Mouse (Mus musculus): ENCODE measurements around the gene Rhbdf1. TPM values are rescaled to one million over a fixed set of nuclear protein-coding genes. Genes with fewer than 3 reads are reported as not detected.

Gene Rhbdf1
- 5.6 and 6.2 TPM in 2 replicates for polyA plus RNA-seq (2015; fragmentation: Nextera tagmentation; extraction: Ambion mirVana)

GRCm38 (mm10) chr11:32221951-32222409, at the start of gene Rhbdf1:
Rhbdf1 (minus strand) TSS chr11:32222300.
- peak within 1 kb of the TSS; percentile 34 for H3K27ac ChIP-seq
- H3K9me3 ChIP-seq (replicated peaks) = no peaks in the 10 kb centered on the region
- H3K36me3 ChIP-seq = no peaks in the 10 kb centered on the region
- H3K4me1 ChIP-seq (replicated peaks) = peaks cover 82% of the 10 kb centered on the region
- DNase-seq (no peak), ATAC-seq (ENCODE audit: low read depth) (no peak)
- H3K9ac ChIP-seq = peak within 1 kb of the TSS; percentile 73
- peaks cover 83% of the 10 kb centered on the region for H3K27me3 ChIP-seq
- H3K4me2 ChIP-seq = peak within 1 kb of the TSS; percentile 76
- peak within 1 kb of the TSS; percentile 65 for H3K4me3 ChIP-seq (replicated peaks)
- WGBS (ENCODE audit: insufficient replicate concordance) = under 1% methylated on average over 70 of the region's 72 CpGs

GRCm38 (mm10) chr11:32271178-32271577, 49.1 kb upstream of the Rhbdf1 start:
- Histone ChIP-seq H3K27me3 (peaks cover 4% of the 10 kb centered on the region), H3K27ac (peak overlapping the region; percentile 81), H3K4me3 (replicated peaks) (no peak overlapping the region), H3K4me1 (replicated peaks) (peaks cover 70% of the 10 kb centered on the region), H3K9me3 (replicated peaks) (no peaks in the 10 kb centered on the region), H3K9ac (peak overlapping the region; percentile 52), H3K36me3 (no peaks in the 10 kb centered on the region), H3K4me2 (no peak overlapping the region)
- 27% methylated on average over 4 of the region's 4 CpGs for WGBS (ENCODE audit: insufficient replicate concordance)
- DNase-seq (no peak), ATAC-seq (ENCODE audit: low read depth) (no peak)

- Histone ChIP-seq H3K27me3 (no peaks in the 10 kb centered on the region), H3K4me3 (replicated peaks) (peak overlapping the region; percentile 84), H3K4me1 (replicated peaks) (peaks cover 81% of the 10 kb centered on the region), H3K36me3 (0 out of 2 replicates have a peak, but pooled peaks cover 4% of the 10 kb centered on the region), H3K9me3 (replicated peaks) (no peaks in the 10 kb centered on the region), H3K27ac (peak overlapping the region; percentile 97), H3K4me2 (peak overlapping the region; percentile 81), H3K9ac (peak overlapping the region; percentile 97)
- WGBS (ENCODE audit: insufficient replicate concordance) = 19% methylated on average over 5 of the region's 5 CpGs
- peak; percentile 85 for DNase-seq
- ATAC-seq (ENCODE audit: low read depth) = peak; percentile 90
Observed at GRCm38 (mm10) chr11:32268952-32269351, 46.9 kb upstream of the Rhbdf1 start.

GRCm38 (mm10) chr11:32267964-32268363, 45.9 kb upstream of the Rhbdf1 start:
- Histone ChIP-seq H3K27ac (peak overlapping the region; percentile 97), H3K4me3 (replicated peaks) (peak overlapping the region; percentile 84), H3K9ac (peak overlapping the region; percentile 97), H3K27me3 (no peaks in the 10 kb centered on the region), H3K4me1 (replicated peaks) (peaks cover 87% of the 10 kb centered on the region), H3K36me3 (0 out of 2 replicates have a peak, but pooled peaks cover 4% of the 10 kb centered on the region), H3K9me3 (replicated peaks) (no peaks in the 10 kb centered on the region), H3K4me2 (peak overlapping the region; percentile 81)
- ATAC-seq (ENCODE audit: low read depth) = no peak
- DNase-seq = no peak
- WGBS (ENCODE audit: insufficient replicate concordance) = 20% methylated on average over 5 of the region's 5 CpGs

- peak; percentile 77 for ATAC-seq (ENCODE audit: low read depth)
- peaks cover 88% of the 10 kb centered on the region for H3K4me1 ChIP-seq (replicated peaks)
- WGBS (ENCODE audit: insufficient replicate concordance) = under 1% methylated on average over 54 of the region's 54 CpGs
Observed at GRCm38 (mm10) chr11:32267188-32267884, 45.2 kb upstream of the Rhbdf1 start, which contains the start of gene Nprl3. Nprl3 (minus strand) TSS chr11:32267707.

GRCm38 (mm10) chr11:32266776-32267175, 44.7 kb upstream of the Rhbdf1 start:
- ATAC-seq (ENCODE audit: low read depth) = no peak

More at GRCm38 (mm10) chr11:32267188-32267884, 45.2 kb upstream of the Rhbdf1 start, which contains the start of gene Nprl3:
- Histone ChIP-seq H3K27ac (peak within 1 kb of the TSS; percentile 97), H3K9me3 (replicated peaks) (no peaks in the 10 kb centered on the region), H3K4me2 (peak within 1 kb of the TSS; percentile 81), H3K9ac (peak within 1 kb of the TSS; percentile 97), H3K36me3 (peaks cover 10% of the 10 kb centered on the region), H3K4me3 (replicated peaks) (peak within 1 kb of the TSS; percentile 84), H3K27me3 (no peaks in the 10 kb centered on the region)
- DNase-seq = peak; percentile 92

GRCm38 (mm10) chr11:32266194-32266593, 44.1 kb upstream of the Rhbdf1 start:
- no peak for DNase-seq
- peaks cover 86% of the 10 kb centered on the region for H3K4me1 ChIP-seq (replicated peaks)
- 86% methylated on average over 6 of the region's 6 CpGs for WGBS (ENCODE audit: insufficient replicate concordance)
- H3K27me3 ChIP-seq = no peaks in the 10 kb centered on the region
- H3K27ac ChIP-seq = peak overlapping the region; percentile 97
- H3K36me3 ChIP-seq = peaks cover 20% of the 10 kb centered on the region
- no peak for ATAC-seq (ENCODE audit: low read depth)
- H3K4me3 ChIP-seq (replicated peaks) = 0 out of 2 replicates have a peak overlapping the region, but pooled peaks have one; percentile 5
- no peaks in the 10 kb centered on the region for H3K9me3 ChIP-seq (replicated peaks)
- H3K9ac ChIP-seq = peak overlapping the region; percentile 75
- H3K4me2 ChIP-seq = peak overlapping the region; percentile 48

More at GRCm38 (mm10) chr11:32266776-32267175, 44.7 kb upstream of the Rhbdf1 start:
- WGBS (ENCODE audit: insufficient replicate concordance) = 24% methylated on average over 6 of the region's 6 CpGs
- Histone ChIP-seq H3K4me1 (replicated peaks) (peaks cover 88% of the 10 kb centered on the region), H3K4me2 (peak overlapping the region; percentile 81), H3K4me3 (replicated peaks) (peak overlapping the region; percentile 84), H3K27me3 (no peaks in the 10 kb centered on the region), H3K9ac (peak overlapping the region; percentile 97), H3K36me3 (peaks cover 16% of the 10 kb centered on the region), H3K9me3 (replicated peaks) (no peaks in the 10 kb centered on the region), H3K27ac (peak overlapping the region; percentile 97)
- DNase-seq = no peak

- H3K9ac ChIP-seq = peak overlapping the region; percentile 76
- peaks cover 86% of the 10 kb centered on the region for H3K4me1 ChIP-seq (replicated peaks)
- peaks cover 28% of the 10 kb centered on the region for H3K36me3 ChIP-seq
- peak overlapping the region; percentile 97 for H3K27ac ChIP-seq
- ATAC-seq (ENCODE audit: low read depth) (peak; percentile 73), DNase-seq (peak; percentile 68)
- peak overlapping the region; percentile 48 for H3K4me2 ChIP-seq
- 36% methylated on average over 3 of the region's 3 CpGs for WGBS (ENCODE audit: insufficient replicate concordance)
- H3K4me3 ChIP-seq (replicated peaks) = 0 out of 2 replicates have a peak overlapping the region, but pooled peaks have one; percentile 9
- H3K27me3 ChIP-seq = no peaks in the 10 kb centered on the region
- no peaks in the 10 kb centered on the region for H3K9me3 ChIP-seq (replicated peaks)
Observed at GRCm38 (mm10) chr11:32265117-32265738, 43.1 kb upstream of the Rhbdf1 start.

GRCm38 (mm10) chr11:32262674-32263415, 40.7 kb upstream of the Rhbdf1 start:
- ATAC-seq (ENCODE audit: low read depth) (no peak), DNase-seq (no peak)
- Histone ChIP-seq H3K27ac (peak overlapping the region; percentile 97), H3K9ac (peak overlapping the region; percentile 76), H3K4me3 (replicated peaks) (no peak overlapping the region), H3K9me3 (replicated peaks) (no peaks in the 10 kb centered on the region), H3K27me3 (no peaks in the 10 kb centered on the region), H3K4me1 (replicated peaks) (peaks cover 76% of the 10 kb centered on the region), H3K36me3 (peaks cover 36% of the 10 kb centered on the region), H3K4me2 (no peak overlapping the region)
- 73% methylated on average over 10 of the region's 10 CpGs for WGBS (ENCODE audit: insufficient replicate concordance)

- H3K9me3 ChIP-seq (replicated peaks) = no peaks in the 10 kb centered on the region
- ATAC-seq (ENCODE audit: low read depth) (peak; percentile 6; the same call in 1 of the 2 replicates), DNase-seq (no peak)
- H3K27ac ChIP-seq = peak overlapping the region; percentile 97
- H3K4me3 ChIP-seq (replicated peaks) = 0 out of 2 replicates have a peak overlapping the region, but pooled peaks have one; percentile 12
- H3K4me1 ChIP-seq (replicated peaks) = peaks cover 83% of the 10 kb centered on the region
- H3K4me2 ChIP-seq = peak overlapping the region; percentile 57
- 46% methylated on average over 3 of the region's 3 CpGs for WGBS (ENCODE audit: insufficient replicate concordance)
- H3K9ac ChIP-seq = peak overlapping the region; percentile 84
- H3K36me3 ChIP-seq = peaks cover 50% of the 10 kb centered on the region
- H3K27me3 ChIP-seq = no peaks in the 10 kb centered on the region
Observed at GRCm38 (mm10) chr11:32256566-32256965, 34.5 kb upstream of the Rhbdf1 start.

Measured in liver, embryonic 13.5 days (tissue).